Comparison of ENCODE assay signal across 11 mouse cellular contexts in the genomic region with DNA sequence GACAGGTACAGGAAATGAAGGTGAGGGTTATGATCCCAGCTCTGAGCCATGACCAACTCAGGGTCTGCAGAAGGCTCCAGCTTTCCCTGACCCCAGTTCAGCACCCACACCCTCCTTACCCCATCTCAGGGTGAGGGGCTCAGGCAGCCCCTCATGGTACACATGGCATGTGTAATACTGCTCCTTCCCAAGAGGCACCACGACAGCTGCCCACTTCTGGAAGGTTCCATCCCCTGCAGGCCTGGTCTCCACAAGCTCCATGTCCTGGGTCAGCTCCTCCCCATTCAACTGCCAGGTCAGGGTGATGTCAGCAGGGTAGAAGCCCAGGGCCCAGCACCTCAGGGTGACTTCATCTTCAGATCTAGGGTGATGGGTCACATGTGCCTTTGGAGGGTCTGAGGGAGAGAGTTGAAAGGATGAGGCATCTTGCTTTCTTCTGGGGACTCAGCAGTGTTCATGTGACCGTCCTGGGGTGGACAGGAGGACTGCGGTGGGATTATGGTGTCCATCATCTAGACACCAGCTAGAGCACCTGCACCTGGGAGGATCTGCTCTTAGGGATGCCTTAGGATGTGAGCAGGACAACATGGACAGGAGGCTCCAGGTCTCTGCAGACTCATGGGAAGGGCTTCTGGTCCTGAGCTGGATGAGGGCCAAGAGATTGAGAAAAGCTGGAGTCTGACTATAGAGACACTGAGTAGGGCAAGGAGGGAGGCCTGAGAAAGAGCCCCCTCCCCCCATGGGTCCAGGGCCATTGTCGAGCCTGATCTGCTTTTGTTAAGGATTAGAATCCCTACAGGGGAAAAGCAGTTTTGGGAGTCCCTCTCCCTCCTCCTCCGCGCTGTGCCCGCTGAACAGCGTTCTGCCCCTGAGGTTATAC. TPM values are rescaled to one million over a fixed set of nuclear protein-coding genes. Genes with fewer than 3 reads are reported as not detected.
DNase-seq lines count a peak whose midpoint lies in the region; ATAC-seq and TF ChIP-seq lines count a peak whose summit lies in the region.
"Not testable (repeated sequence)": the region's sequence is repeated elsewhere in the genome, so short reads cannot be mapped to it uniquely, and the experiment has no call there.
"Had no signal": no experiment of that assay in that cellular context is flagged by ENCODE, and none has a peak within 500 bp of the region (broad histone marks: within the 10 kb centered on the region; RNA-seq: fewer than 3 reads in every experiment).

No protein-coding gene starts in this region.

- H3K9me3 ChIP-seq in embryonic facial prominence, embryonic 11.5 days (replicated peaks; ENCODE audit: control insufficient read depth, low read length); hindbrain, embryonic 12.5 days (replicated peaks); kidney, postnatal 0 days (replicated peaks; ENCODE audit: low read length); liver, embryonic 16.5 days (replicated peaks; ENCODE audit: control insufficient read depth, low read length); midbrain, embryonic 15.5 days; stomach, embryonic 14.5 days (ENCODE audit: control insufficient read depth, low read depth, low read length): not testable (repeated sequence)

- intact Hi-C loops in gastrocnemius, adult 2 months (cut with DNase I) = not testable (repeated sequence)

- H3K4me2 ChIP-seq in embryonic facial prominence, embryonic 11.5 days (ENCODE audit: low read depth, low read length) = peak overlapping the region; percentile 62; the same call in 1 of the 2 replicates
- H3K4me2 ChIP-seq in hindbrain, embryonic 12.5 days (replicated peaks) = peak overlapping the region; percentile 79
- peak overlapping the region; percentile 91 for H3K4me2 ChIP-seq in kidney, postnatal 0 days (ENCODE audit: low read length)
- H3K4me2 ChIP-seq in liver, embryonic 16.5 days (ENCODE audit: low read depth, low read length) = peak overlapping the region; percentile 51
- H3K4me2 ChIP-seq in midbrain, embryonic 15.5 days = peak overlapping the region; percentile 86
- peak overlapping the region; percentile 70 for H3K4me2 ChIP-seq in stomach, embryonic 14.5 days (replicated peaks; ENCODE audit: low read depth, low read length)

- not testable (repeated sequence) for ATAC-seq in embryonic facial prominence, embryonic 11.5 days (replicated peaks; ENCODE audit: insufficient number of reproducible peaks, low FRiP score, low TSS enrichment, low read depth); kidney, postnatal 0 days (replicated peaks; ENCODE audit: low FRiP score, low read depth); liver, embryonic 16.5 days (ENCODE audit: low read depth); stomach, embryonic 14.5 days (ENCODE audit: insufficient number of reproducible peaks, insufficient read depth, low FRiP score, low read depth)
- ATAC-seq in hindbrain, embryonic 12.5 days (ENCODE audit: low FRiP score) = 0 out of 2 replicates have a peak, but pooled peaks have one; percentile 1
- ATAC-seq in midbrain, embryonic 15.5 days (replicated peaks) = peak; percentile 27; the same call in 1 of the 2 replicates

- TF ChIP-seq CTCF in gastrocnemius, adult 2 months (IDR thresholded peaks at IDR 0.05); kidney, postnatal 0 days (IDR thresholded peaks at IDR 0.05; ENCODE audit: low read depth): not testable (repeated sequence)

- peak; percentile 1 for DNase-seq in 3T3-L1 (ENCODE audit: low read depth, low spot score)
- DNase-seq in embryonic facial prominence, embryonic 11.5 days (ENCODE audit: low spot score); gastrocnemius, adult 2 months; kidney, postnatal 0 days (ENCODE audit: low spot score): not testable (repeated sequence)

- 52% methylated on average over 8 of the region's 8 CpGs for WGBS in embryonic facial prominence, embryonic 11.5 days
- WGBS in hindbrain, embryonic 12.5 days = 42% methylated on average over 8 of the region's 8 CpGs
- 44% methylated on average over 6 of the region's 8 CpGs for WGBS in kidney, postnatal 0 days
- 66% methylated on average over 8 of the region's 8 CpGs for WGBS in liver, embryonic 16.5 days (ENCODE audit: insufficient replicate concordance)
- WGBS in midbrain, embryonic 15.5 days = 36% methylated on average over 8 of the region's 8 CpGs
- 50% methylated on average over 8 of the region's 8 CpGs for WGBS in stomach, embryonic 14.5 days

- H3K27me3 ChIP-seq in embryonic facial prominence, embryonic 11.5 days (ENCODE audit: control insufficient read depth, insufficient read depth, low read length); hindbrain, embryonic 12.5 days; kidney, postnatal 0 days (ENCODE audit: insufficient read depth, low read length); liver, embryonic 16.5 days (ENCODE audit: control insufficient read depth, insufficient read depth, low read depth, low read length); midbrain, embryonic 15.5 days (replicated peaks); stomach, embryonic 14.5 days (ENCODE audit: control insufficient read depth, insufficient read depth, low read length): not testable (repeated sequence)

- not testable (repeated sequence) for H3K4me3 ChIP-seq in embryonic facial prominence, embryonic 11.5 days (ENCODE audit: low read depth, low read length)
- H3K4me3 ChIP-seq in gastrocnemius, adult 2 months = peak overlapping the region; percentile 90
- H3K4me3 ChIP-seq in hindbrain, embryonic 12.5 days = peak overlapping the region; percentile 43
- peak overlapping the region; percentile 52; the same call in 1 of the 2 replicates for H3K4me3 ChIP-seq in kidney, postnatal 0 days (replicated peaks; ENCODE audit: low read depth, low read length)
- peak overlapping the region; percentile 72 for H3K4me3 ChIP-seq in liver, embryonic 16.5 days (ENCODE audit: low read depth, low read length)
- H3K4me3 ChIP-seq in midbrain, embryonic 15.5 days = peak overlapping the region; percentile 43
- peak overlapping the region; percentile 37; the same call in 1 of the 2 replicates for H3K4me3 ChIP-seq in stomach, embryonic 14.5 days (ENCODE audit: low read depth, low read length)

- H3K9ac ChIP-seq in embryonic facial prominence, embryonic 11.5 days (replicated peaks; ENCODE audit: low read length); hindbrain, embryonic 12.5 days; kidney, postnatal 0 days (ENCODE audit: low read depth, low read length); stomach, embryonic 14.5 days (replicated peaks; ENCODE audit: low read depth, low read length): not testable (repeated sequence)
- peak overlapping the region; percentile 80 for H3K9ac ChIP-seq in liver, embryonic 16.5 days (ENCODE audit: low read depth, low read length)
- H3K9ac ChIP-seq in midbrain, embryonic 15.5 days = peak overlapping the region; percentile 27; the same call in 1 of the 2 replicates

- H3K36me3 ChIP-seq in embryonic facial prominence, embryonic 11.5 days (replicated peaks; ENCODE audit: control insufficient read depth, insufficient read depth, low read depth, low read length); hindbrain, embryonic 12.5 days; kidney, postnatal 0 days (ENCODE audit: insufficient read depth, low read length); liver, embryonic 16.5 days (ENCODE audit: control insufficient read depth, insufficient read depth); midbrain, embryonic 15.5 days (replicated peaks); stomach, embryonic 14.5 days (ENCODE audit: control insufficient read depth, insufficient read depth, low read length): not testable (repeated sequence)

- H3K4me1 ChIP-seq in embryonic facial prominence, embryonic 11.5 days (ENCODE audit: control insufficient read depth, insufficient read depth, low read length); kidney, postnatal 0 days (replicated peaks; ENCODE audit: insufficient read depth, low read length); stomach, embryonic 14.5 days (ENCODE audit: control insufficient read depth, insufficient read depth, low read length): not testable (repeated sequence)
- H3K4me1 ChIP-seq in hindbrain, embryonic 12.5 days = peaks cover 13% of the 10 kb centered on the region
- H3K4me1 ChIP-seq in liver, embryonic 16.5 days (ENCODE audit: control insufficient read depth, low read depth, low read length) = peaks cover 18% of the 10 kb centered on the region
- peaks cover 12% of the 10 kb centered on the region for H3K4me1 ChIP-seq in midbrain, embryonic 15.5 days

- H3K27ac ChIP-seq in embryonic facial prominence, embryonic 11.5 days (replicated peaks; ENCODE audit: low read depth, low read length); hindbrain, embryonic 12.5 days; kidney, postnatal 0 days; midbrain, embryonic 15.5 days; stomach, embryonic 14.5 days (ENCODE audit: low read length): not testable (repeated sequence)
- H3K27ac ChIP-seq in gastrocnemius, adult 2 months = peak overlapping the region; percentile 86
- peak overlapping the region; percentile 44; the same call in 1 of the 2 replicates for H3K27ac ChIP-seq in liver, embryonic 16.5 days (ENCODE audit: low read length)

RNA-seq across cellular contexts. Expression of a gene that starts 1.7 kb away (rescaled TPM):
- polyA plus RNA-seq in embryonic facial prominence, embryonic 11.5 days (2014; fragmentation: Nextera tagmentation; extraction: Ambion mirVana) = 3.7 and 3.9 TPM in 2 replicates
- 1 to 10 TPM; 6.3 to 9.2 TPM for total RNA-seq in gastrocnemius, adult 2 months (2021)
- 4.5 and 5.1 TPM in 2 replicates for polyA plus RNA-seq in hindbrain, embryonic 12.5 days (2016; fragmentation: Nextera tagmentation; extraction: Ambion mirVana)
- polyA plus RNA-seq in kidney, postnatal 0 days (2015; fragmentation: Nextera tagmentation; extraction: Ambion mirVana) = 14.2 and 16.1 TPM in 2 replicates
- 69.6 and 73.5 TPM in 2 replicates for polyA plus RNA-seq in liver, embryonic 16.5 days (2015; fragmentation: Nextera tagmentation; extraction: Ambion mirVana)
- polyA plus RNA-seq in midbrain, embryonic 15.5 days (2015; fragmentation: Nextera tagmentation; extraction: Ambion mirVana) = 5.5 and 6.6 TPM in 2 replicates
- 8.4 and 10.6 TPM in 2 replicates for polyA plus RNA-seq in stomach, embryonic 14.5 days (2014; fragmentation: Nextera tagmentation; extraction: Ambion mirVana)

RNA-seq across cellular contexts. Expression of a gene that starts 10.6 kb away (rescaled TPM):
- polyA plus RNA-seq in embryonic facial prominence, embryonic 11.5 days (2014; fragmentation: Nextera tagmentation; extraction: Ambion mirVana) = 2.2 and 2.4 TPM in 2 replicates
- 1 to 10 TPM; 2.0 to 2.5 TPM for total RNA-seq in gastrocnemius, adult 2 months (2021)
- 5.5 and 5.6 TPM in 2 replicates for polyA plus RNA-seq in hindbrain, embryonic 12.5 days (2016; fragmentation: Nextera tagmentation; extraction: Ambion mirVana)
- 1.3 and 1.7 TPM in 2 replicates for polyA plus RNA-seq in kidney, postnatal 0 days (2015; fragmentation: Nextera tagmentation; extraction: Ambion mirVana)
- polyA plus RNA-seq in liver, embryonic 16.5 days (2015; fragmentation: Nextera tagmentation; extraction: Ambion mirVana) = 6.6 and 7.9 TPM in 2 replicates
- 8.4 and 10.0 TPM in 2 replicates for polyA plus RNA-seq in midbrain, embryonic 15.5 days (2015; fragmentation: Nextera tagmentation; extraction: Ambion mirVana)
- 3.3 and 5.3 TPM in 2 replicates for polyA plus RNA-seq in stomach, embryonic 14.5 days (2014; fragmentation: Nextera tagmentation; extraction: Ambion mirVana)

RNA-seq across cellular contexts. Expression of a gene that starts 11.6 kb away (rescaled TPM):
- 12.7 and 13.2 TPM in 2 replicates for polyA plus RNA-seq in embryonic facial prominence, embryonic 11.5 days (2014; fragmentation: Nextera tagmentation; extraction: Ambion mirVana)
- 1 to 10 TPM; 8.8 to 9.7 TPM for total RNA-seq in gastrocnemius, adult 2 months (2021)
- polyA plus RNA-seq in hindbrain, embryonic 12.5 days (2016; fragmentation: Nextera tagmentation; extraction: Ambion mirVana) = 7.8 and 9.2 TPM in 2 replicates
- 16.4 and 18.6 TPM in 2 replicates for polyA plus RNA-seq in kidney, postnatal 0 days (2015; fragmentation: Nextera tagmentation; extraction: Ambion mirVana)
- 11.3 and 13.4 TPM in 2 replicates for polyA plus RNA-seq in liver, embryonic 16.5 days (2015; fragmentation: Nextera tagmentation; extraction: Ambion mirVana)
- polyA plus RNA-seq in midbrain, embryonic 15.5 days (2015; fragmentation: Nextera tagmentation; extraction: Ambion mirVana) = 6.0 and 7.2 TPM in 2 replicates
- 19.3 and 21.8 TPM in 2 replicates for polyA plus RNA-seq in stomach, embryonic 14.5 days (2014; fragmentation: Nextera tagmentation; extraction: Ambion mirVana)

RNA-seq across cellular contexts. Expression of a gene that starts 11.8 kb away (rescaled TPM):
- not detected in 2 replicates for polyA plus RNA-seq in embryonic facial prominence, embryonic 11.5 days (2014; fragmentation: Nextera tagmentation; extraction: Ambion mirVana)
- total RNA-seq in gastrocnemius, adult 2 months (2021) = not detected
- polyA plus RNA-seq in hindbrain, embryonic 12.5 days (2016; fragmentation: Nextera tagmentation; extraction: Ambion mirVana) = not detected in 2 replicates
- not detected in 2 replicates for polyA plus RNA-seq in kidney, postnatal 0 days (2015; fragmentation: Nextera tagmentation; extraction: Ambion mirVana)
- polyA plus RNA-seq in liver, embryonic 16.5 days (2015; fragmentation: Nextera tagmentation; extraction: Ambion mirVana) = not detected in 2 replicates
- not detected in 2 replicates for polyA plus RNA-seq in midbrain, embryonic 15.5 days (2015; fragmentation: Nextera tagmentation; extraction: Ambion mirVana)
- polyA plus RNA-seq in stomach, embryonic 14.5 days (2014; fragmentation: Nextera tagmentation; extraction: Ambion mirVana) = not detected in 2 replicates
- total RNA-seq: adrenal gland, adult 18-20 months; left cerebral cortex, adult 18-20 months; neutrophil, adult 5-6 weeks had no signal

RNA-seq across cellular contexts. Expression of a gene that starts 27.2 kb away (rescaled TPM):
- polyA plus RNA-seq in embryonic facial prominence, embryonic 11.5 days (2014; fragmentation: Nextera tagmentation; extraction: Ambion mirVana) = 0.20 TPM in 1 of 2 replicates, not detected in the other
- 1 to 10 TPM; 1.5 to 2.1 TPM for total RNA-seq in gastrocnemius, adult 2 months (2021)
- not detected in 2 replicates for polyA plus RNA-seq in hindbrain, embryonic 12.5 days (2016; fragmentation: Nextera tagmentation; extraction: Ambion mirVana)
- polyA plus RNA-seq in kidney, postnatal 0 days (2015; fragmentation: Nextera tagmentation; extraction: Ambion mirVana) = 0.13 and 0.22 TPM in 2 replicates
- polyA plus RNA-seq in liver, embryonic 16.5 days (2015; fragmentation: Nextera tagmentation; extraction: Ambion mirVana) = 0.20 TPM in 1 of 2 replicates, not detected in the other
- polyA plus RNA-seq in midbrain, embryonic 15.5 days (2015; fragmentation: Nextera tagmentation; extraction: Ambion mirVana) = not detected in 2 replicates
- not detected in 2 replicates for polyA plus RNA-seq in stomach, embryonic 14.5 days (2014; fragmentation: Nextera tagmentation; extraction: Ambion mirVana)
- total RNA-seq: neutrophil, adult 5-6 weeks had no signal
